Comparison of ENCODE assay signal across 8 mouse cellular contexts in the genomic region with DNA sequence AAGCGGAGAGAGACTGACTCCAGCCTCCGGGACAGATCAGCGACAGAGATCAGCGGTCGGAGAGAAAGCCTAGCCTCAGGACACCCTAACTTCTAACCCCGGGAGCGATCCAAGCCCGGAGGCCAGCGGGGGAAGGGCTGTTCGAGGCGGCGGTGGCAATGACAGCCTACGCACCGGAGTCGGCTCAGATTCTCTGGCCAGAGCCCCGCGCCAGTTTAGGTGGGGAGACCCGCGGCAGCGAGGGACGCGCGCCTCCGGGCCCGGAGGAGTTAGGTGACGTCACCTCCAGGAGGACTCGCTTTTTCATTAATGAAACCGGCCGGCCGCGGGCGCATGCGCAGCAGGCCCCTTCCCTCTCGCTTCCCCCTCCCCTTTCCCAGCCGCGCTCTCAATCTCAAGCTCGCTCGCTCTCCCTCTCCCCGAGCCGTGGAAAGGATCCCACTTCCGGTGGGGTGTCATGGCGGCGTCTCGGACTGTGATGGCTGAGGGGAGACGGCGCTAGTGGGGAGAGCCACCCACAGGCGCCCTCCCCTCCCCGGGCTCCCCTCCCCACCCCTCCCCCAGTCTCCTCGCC. TPM values are rescaled to one million over a fixed set of nuclear protein-coding genes. Genes with fewer than 3 reads are reported as not detected.
DNase-seq lines count a peak whose midpoint lies in the region; ATAC-seq and TF ChIP-seq lines count a peak whose summit lies in the region.

A gene (plus strand): TSS at position 460 of the 574 bp plus-strand sequence.

- no peaks in the 10 kb centered on the region for H3K9me3 ChIP-seq in ES-Bruce4 (replicated peaks; ENCODE audit: control insufficient read depth, insufficient read depth, low read length, poor library complexity, severe bottlenecking)
- H3K9me3 ChIP-seq in forebrain, embryonic 14.5 days (replicated peaks; ENCODE audit: control insufficient read depth, low read length): no peaks in the 10 kb centered on the region; the same call in 1 of the 2 replicates
- H3K9me3 ChIP-seq in neural tube, embryonic 15.5 days (replicated peaks): no peaks in the 10 kb centered on the region

- TF ChIP-seq CTCF in ES-Bruce4 (IDR thresholded peaks at IDR 0.05; ENCODE audit: low read depth, low read length): no peak

- H3K4me1 ChIP-seq in ES-Bruce4 (ENCODE audit: control insufficient read depth, insufficient read depth, low read length): no peaks in the 10 kb centered on the region
- H3K4me1 ChIP-seq in forebrain, embryonic 14.5 days (ENCODE audit: control insufficient read depth, insufficient read depth, low read length): peaks cover 9% of the 10 kb centered on the region
- H3K4me1 ChIP-seq in neural tube, embryonic 15.5 days: peaks cover 30% of the 10 kb centered on the region

- WGBS in forebrain, embryonic 14.5 days: under 1% methylated on average over 48 of the region's 49 CpGs
- under 1% methylated on average over 44 of the region's 49 CpGs for WGBS in neural tube, embryonic 15.5 days

- H3K4me3 ChIP-seq in ES-Bruce4 (ENCODE audit: low read depth, low read length): peak within 1 kb of the TSS; percentile 94
- H3K4me3 ChIP-seq in forebrain, embryonic 14.5 days (ENCODE audit: low read depth, low read length): peak within 1 kb of the TSS; percentile 98
- H3K4me3 ChIP-seq in neural tube, embryonic 15.5 days (replicated peaks): peak within 1 kb of the TSS; percentile 85

- no peak within 1 kb of the TSS for H3K27ac ChIP-seq in ES-Bruce4 (ENCODE audit: insufficient read depth, low read length)
- peak within 1 kb of the TSS; percentile 91 for H3K27ac ChIP-seq in forebrain, embryonic 14.5 days (ENCODE audit: low read depth, low read length)
- H3K27ac ChIP-seq in neural tube, embryonic 15.5 days (replicated peaks): peak within 1 kb of the TSS; percentile 96

- no peaks in the 10 kb centered on the region for H3K36me3 ChIP-seq in ES-Bruce4 (ENCODE audit: control insufficient read depth, insufficient read depth, low read length, poor library complexity, severe bottlenecking)
- no peaks in the 10 kb centered on the region for H3K36me3 ChIP-seq in forebrain, embryonic 14.5 days (ENCODE audit: control insufficient read depth, insufficient read depth, low read length)
- 0 out of 2 replicates have a peak, but pooled peaks cover 5% of the 10 kb centered on the region for H3K36me3 ChIP-seq in neural tube, embryonic 15.5 days

- TF ChIP-seq POLR2A in ES-Bruce4 (IDR thresholded peaks at IDR 0.05; ENCODE audit: insufficient read depth, low read length): no peak

- intact Hi-C loops in heart, postnatal 14 days (cut with DNase I): loop anchor here (5.0 kb wide), 1 partner anchor 58 kb away; no protein-coding TSS in a partner anchor

- H3K9ac ChIP-seq in ES-Bruce4 (ENCODE audit: low read depth, poor library complexity, severe bottlenecking): peak within 1 kb of the TSS; percentile 97
- peak within 1 kb of the TSS; percentile 97 for H3K9ac ChIP-seq in forebrain, embryonic 14.5 days (ENCODE audit: low read length)
- peak within 1 kb of the TSS; percentile 99 for H3K9ac ChIP-seq in neural tube, embryonic 15.5 days (replicated peaks)

- H3K4me2 ChIP-seq in forebrain, embryonic 14.5 days (ENCODE audit: low read length): peak within 1 kb of the TSS; percentile 75
- peak within 1 kb of the TSS; percentile 72 for H3K4me2 ChIP-seq in neural tube, embryonic 15.5 days

- no peak for TF ChIP-seq EP300 in ES-Bruce4 (IDR thresholded peaks at IDR 0.05; ENCODE audit: insufficient read depth, low read depth, low read length)

- DNase-seq in forebrain, embryonic 14.5 days (ENCODE audit: low spot score): peak; percentile 99
- DNase-seq in heart, postnatal 14 days: peak; percentile 96
- peak; percentile 96 for DNase-seq in layer of hippocampus, adult 11-12 months (ENCODE audit: low spot score)
- peak; percentile 95 to 96 for DNase-seq in lung, adult 18-20 months
- DNase-seq in testis, postnatal 14 days (ENCODE audit: low spot score): peak; percentile 97

- ATAC-seq in cerebellum, adult (ENCODE audit: insufficient number of reproducible peaks, low FRiP score, low TSS enrichment): peak; percentile 85
- peak; percentile 97 for ATAC-seq in forebrain, embryonic 14.5 days
- peak; percentile 95 for ATAC-seq in neural tube, embryonic 15.5 days (ENCODE audit: low FRiP score)

- no peaks in the 10 kb centered on the region for H3K27me3 ChIP-seq in ES-Bruce4 (ENCODE audit: control insufficient read depth, insufficient read depth, low read length, poor library complexity, severe bottlenecking)
- no peaks in the 10 kb centered on the region for H3K27me3 ChIP-seq in forebrain, embryonic 14.5 days (replicated peaks; ENCODE audit: control insufficient read depth, insufficient read depth, low read length)
- no peaks in the 10 kb centered on the region for H3K27me3 ChIP-seq in neural tube, embryonic 15.5 days (replicated peaks)

RNA-seq across cellular contexts. Expression of the gene that starts here (rescaled TPM):
- 36.1 and 39.6 TPM in 2 replicates for polyA plus RNA-seq in ES-Bruce4 (2011; ENCODE audit: insufficient read depth, insufficient read length, low read depth, missing spikeins)
- polyA plus RNA-seq in forebrain, embryonic 14.5 days (2014; fragmentation: Nextera tagmentation; extraction: Ambion mirVana): 9.8 and 9.9 TPM in 2 replicates
- 10 to 100 TPM; 30.9 to 31.6 TPM for total RNA-seq in heart, postnatal 14 days (2021)
- polyA plus RNA-seq in neural tube, embryonic 15.5 days (2015; fragmentation: Nextera tagmentation; extraction: Ambion mirVana): 5.4 and 5.6 TPM in 2 replicates
